Mouse (Mus musculus) heart, postnatal 0 days (tissue): Measurements from ENCODE around the gene A930004D18Rik.

ENCODE experiments used
- CTCF ChIP-seq: IDR thresholded peaks from 2 replicates; pipeline ENCODE4 v1.5.1; 2016; ENCODE audit warnings: antibody characterized with exemption, control low read depth, low read depth
- EP300 ChIP-seq: IDR thresholded peaks from 2 replicates; pipeline ENCODE4 v1.6.1; 2016; ENCODE audit warnings: antibody characterized with exemption, low read depth

DNA sequence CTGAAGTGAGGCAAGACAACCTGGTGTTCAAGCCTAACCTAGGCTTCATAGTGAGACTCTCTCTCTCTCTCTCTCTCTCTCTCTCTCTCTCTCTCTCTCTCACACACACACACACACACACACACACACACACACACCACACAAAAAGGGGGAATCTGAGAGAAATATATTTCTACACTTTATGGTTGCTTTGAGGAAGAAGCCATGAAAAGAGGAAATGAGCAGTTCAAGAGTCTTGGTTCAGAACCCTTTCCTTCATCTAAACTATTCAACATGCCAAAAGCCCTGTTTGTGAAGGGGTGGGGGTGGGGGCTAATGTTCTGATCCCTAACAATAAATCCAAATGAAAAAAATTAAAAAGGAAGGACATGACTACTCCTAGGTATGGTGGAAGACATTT is 48.0 kb downstream of the A930004D18Rik start:
- TF ChIP-seq CTCF (no peak), EP300 (no peak)
